Mouse (Mus musculus) stomach, postnatal 0 days (tissue): Measurements from ENCODE around the gene Dlg2. TPM values are rescaled to one million over a fixed set of nuclear protein-coding genes. Genes with fewer than 3 reads are reported as not detected.

Source experiments
- ATAC-seq: fragments of 200-750 bp; cut with Nextera tagmentation; 2 replicates; pipeline ENCODE4 v1.8.0; 2017; ENCODE audit not compliant: low FRiP score, low TSS enrichment
- DNase-seq: peaks from one replicate; pipeline ENCODE4 v3.0.0-alpha.2; 2016; ENCODE audit warnings: low spot score
- H3K27ac ChIP-seq: fragments of 300-500 bp; sonication (generic); replicated peaks from 2 replicates; pipeline ENCODE4 v1.5.1; 2014; ENCODE audit warnings: mild to moderate bottlenecking, control low read depth
- H3K27me3 ChIP-seq: fragments of 300-500 bp; sonication (generic); 2 replicates; pipeline ENCODE4 v1.6.1; 2014; ENCODE audit warnings: low read length; ENCODE audit not compliant: control insufficient read depth, insufficient read depth
- H3K36me3 ChIP-seq: fragments of 300-500 bp; sonication (generic); 2 replicates; pipeline ENCODE4 v1.6.1; 2014; ENCODE audit warnings: low read length, mixed read lengths; ENCODE audit not compliant: control insufficient read depth, insufficient read depth
- H3K4me1 ChIP-seq: fragments of 300-500 bp; sonication (generic); replicated peaks from 2 replicates; pipeline ENCODE4 v1.6.1; 2014; ENCODE audit warnings: antibody characterized with exemption; ENCODE audit not compliant: control insufficient read depth, insufficient read depth
- H3K4me2 ChIP-seq: fragments of 300-500 bp; sonication (generic); replicated peaks from 2 replicates; pipeline ENCODE4 v1.6.1; 2014; ENCODE audit warnings: low read depth, mild to moderate bottlenecking, control low read depth, moderate library complexity
- H3K4me3 ChIP-seq: fragments of 300-500 bp; sonication (generic); 2 replicates; pipeline ENCODE4 v1.5.1; 2014; ENCODE audit warnings: low read depth, low read length, control low read depth
- H3K9ac ChIP-seq: fragments of 300-500 bp; sonication (generic); 2 replicates; pipeline ENCODE4 v1.6.1; 2014; ENCODE audit warnings: mild to moderate bottlenecking, low read length, control low read depth, mixed read lengths
- H3K9me3 ChIP-seq: fragments of 300-500 bp; sonication (generic); 2 replicates; pipeline ENCODE4 v1.6.1; 2016; ENCODE audit warnings: low read length; ENCODE audit not compliant: control insufficient read depth
- CTCF ChIP-seq: IDR thresholded peaks from 2 replicates; pipeline ENCODE4 v1.5.1; 2016; ENCODE audit warnings: antibody characterized with exemption, low read depth, mild to moderate bottlenecking, moderate library complexity
- EP300 ChIP-seq: optimal IDR thresholded peaks from 2 replicates; pipeline ENCODE3; 2016; ENCODE audit warnings: antibody characterized with exemption
- WGBS: fragments of 180-500 bp; shearing (Covaris S2); extraction: QIAGEN DNeasy Blood & Tissue Kit; methylation state at CpG from one replicate; pipeline ENCODE4 v1.1.7; 2014; 5-methylcytosine and 5-hydroxymethylcytosine counted together
- polyA plus RNA-seq: library from polyadenylated mRNA; unstranded; fragments of >200 nt; fragmentation: Nextera tagmentation; extraction: Ambion mirVana; gene quantifications from 2 replicates; pipeline ENCODE4 v1.2.1, GENCODE M21; 2015

Dlg2 gene
- polyA plus RNA-seq, 1 experiment from 2014 or later = 12.8 TPM

DNA sequence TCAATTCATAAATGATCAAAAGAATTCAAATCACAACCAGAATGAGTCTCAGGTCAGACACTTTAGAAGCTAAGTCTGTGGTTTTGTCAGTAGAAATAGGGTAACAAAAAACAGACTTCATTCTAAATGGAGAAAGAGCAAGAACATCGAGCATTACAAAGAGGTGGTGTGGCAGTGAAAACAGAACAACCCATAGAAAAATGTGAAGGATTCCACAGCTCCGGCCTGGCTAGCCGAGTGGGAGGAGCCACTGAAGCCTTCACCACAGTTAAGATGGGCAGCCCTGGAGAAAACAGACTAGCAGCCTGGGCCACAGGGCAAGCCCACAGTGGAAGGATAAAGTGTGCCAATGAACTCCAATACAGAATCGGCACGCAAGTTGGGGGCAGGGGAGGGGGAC, 1979.5 kb downstream of the Dlg2 start:
- 59% methylated on average over 5 of the region's 5 CpGs for WGBS
- no peak for ATAC-seq
- TF ChIP-seq CTCF = no peak

GRCm38 (mm10) chr7:92457791-92458190, 1981.3 kb downstream of the Dlg2 start:
- Histone ChIP-seq H3K4me2 (no peak overlapping the region), H3K27ac (no peak overlapping the region), H3K27me3 (no peaks in the 10 kb centered on the region), H3K36me3 (no peaks in the 10 kb centered on the region), H3K9ac (no peak overlapping the region), H3K4me1 (no peaks in the 10 kb centered on the region), H3K4me3 (no peak overlapping the region), H3K9me3 (no peaks in the 10 kb centered on the region)
- WGBS = 13% methylated on average over 4 of the region's 4 CpGs
- peak; percentile 57; the same call in 1 of the 2 replicates for ATAC-seq
- no peak for TF ChIP-seq EP300
- TF ChIP-seq CTCF = no peak
- DNase-seq = peak; percentile 17

More for the DNA sequence above, 1979.5 kb downstream of the Dlg2 start:
- H3K4me1 ChIP-seq = no peaks in the 10 kb centered on the region
- H3K9me3 ChIP-seq = no peaks in the 10 kb centered on the region
- no peak for DNase-seq
- H3K9ac ChIP-seq = no peak overlapping the region
- no peak overlapping the region for H3K4me3 ChIP-seq
- H3K36me3 ChIP-seq = no peaks in the 10 kb centered on the region
- no peaks in the 10 kb centered on the region for H3K27me3 ChIP-seq
- H3K27ac ChIP-seq = no peak overlapping the region
- no peak overlapping the region for H3K4me2 ChIP-seq

- Histone ChIP-seq H3K9me3 (no peaks in the 10 kb centered on the region), H3K27me3 (no peaks in the 10 kb centered on the region), H3K4me3 (no peak overlapping the region), H3K4me2 (no peak overlapping the region), H3K4me1 (no peaks in the 10 kb centered on the region), H3K36me3 (no peaks in the 10 kb centered on the region), H3K9ac (no peak overlapping the region), H3K27ac (no peak overlapping the region)
- DNase-seq (no peak), ATAC-seq (no peak)
- WGBS = 72% methylated on average over 4 of the region's 4 CpGs
- TF ChIP-seq CTCF = no peak
- TF ChIP-seq EP300 = no peak
These were observed 1981.8 kb downstream of the Dlg2 start for GRCm38 (mm10) chr7:92458308-92458707.

GRCm38 (mm10) chr7:92460578-92460977, 1984.1 kb downstream of the Dlg2 start:
- Histone ChIP-seq H3K4me1 (no peaks in the 10 kb centered on the region), H3K27ac (no peak overlapping the region), H3K4me3 (no peak overlapping the region), H3K27me3 (no peaks in the 10 kb centered on the region), H3K9ac (no peak overlapping the region), H3K9me3 (no peaks in the 10 kb centered on the region), H3K4me2 (no peak overlapping the region), H3K36me3 (no peaks in the 10 kb centered on the region)
- no peak for TF ChIP-seq CTCF
- TF ChIP-seq EP300 = no peak
- ATAC-seq (no peak), DNase-seq (no peak)

DNA sequence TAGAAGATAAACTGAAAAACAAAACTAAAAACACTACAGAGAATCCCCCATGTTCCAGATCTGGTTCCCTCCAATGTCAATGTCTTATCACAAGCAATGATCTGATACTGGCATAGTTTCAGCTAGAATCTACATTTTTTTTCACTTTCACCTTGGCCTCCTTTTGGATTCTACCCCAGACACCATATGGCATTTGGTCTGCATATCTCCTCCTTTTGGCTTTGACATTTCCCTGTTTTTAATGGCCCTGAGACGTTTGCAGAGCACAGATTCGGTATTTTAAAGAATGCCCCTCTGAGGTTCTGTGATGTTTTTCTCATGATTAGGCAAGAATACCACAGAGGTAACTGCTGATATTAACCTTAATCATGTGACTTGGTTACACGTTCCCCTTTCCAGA, 1984.8 kb downstream of the Dlg2 start:
- Histone ChIP-seq H3K27me3 (no peaks in the 10 kb centered on the region), H3K4me2 (no peak overlapping the region), H3K9ac (no peak overlapping the region), H3K4me3 (no peak overlapping the region), H3K27ac (no peak overlapping the region), H3K36me3 (no peaks in the 10 kb centered on the region), H3K4me1 (no peaks in the 10 kb centered on the region), H3K9me3 (no peaks in the 10 kb centered on the region)
- 48% methylated on average over 3 of the region's 3 CpGs for WGBS
- TF ChIP-seq EP300 (no peak), CTCF (no peak)
- DNase-seq (no peak), ATAC-seq (no peak)

- TF ChIP-seq CTCF (no peak), EP300 (no peak)
- ATAC-seq (no peak), DNase-seq (no peak)
- no peaks in the 10 kb centered on the region for H3K36me3 ChIP-seq
- no peaks in the 10 kb centered on the region for H3K4me1 ChIP-seq
- WGBS = 57% methylated on average over 2 of the region's 2 CpGs
- H3K4me3 ChIP-seq = no peak overlapping the region
- H3K27ac ChIP-seq = no peak overlapping the region
- no peak overlapping the region for H3K9ac ChIP-seq
- no peak overlapping the region for H3K4me2 ChIP-seq
- H3K9me3 ChIP-seq = no peaks in the 10 kb centered on the region
- no peaks in the 10 kb centered on the region for H3K27me3 ChIP-seq
These were observed 1986.8 kb downstream of the Dlg2 start for GRCm38 (mm10) chr7:92463080-92463877.
